Mouse (Mus musculus): ENCODE data around the gene Eya2. TPM values are rescaled to one million over a fixed set of nuclear protein-coding genes. Genes with fewer than 3 reads are reported as not detected.

The Eya2 gene
- polyA plus RNA-seq (2017; shearing (Covaris generic)) = 33.1 TPM

GRCm38 (mm10) chr2:165594907-165595675, at the start of gene Eya2:
TSS of gene Eya2 (plus strand) at chr2:165595032.

Other genes starting within 250 kb of the Eya2 start
- gene Zfp663, start 226.3 kb upstream of the Eya2 start, polyA plus RNA-seq (2017; shearing (Covaris generic)) = not detected
- not detected for gene Zfp334, start 206.8 kb upstream of the Eya2 start, polyA plus RNA-seq (2017; shearing (Covaris generic))
- gene Ocstamp, start 194.6 kb upstream of the Eya2 start, polyA plus RNA-seq (2017; shearing (Covaris generic)) = not detected
- not detected for gene Slc13a3, start 121.8 kb upstream of the Eya2 start, polyA plus RNA-seq (2017; shearing (Covaris generic))
- gene Trp53rka, start 101.7 kb upstream of the Eya2 start, polyA plus RNA-seq (2017; shearing (Covaris generic)) = 17.5 TPM
- not detected for gene Slc2a10, start 91.2 kb upstream of the Eya2 start, polyA plus RNA-seq (2017; shearing (Covaris generic))

Data from effector memory CD4-positive, alpha-beta T cell, adult 5 months (primary cell).